Mouse (Mus musculus) kidney, adult 2 months (tissue): ENCODE data around the gene Vmn2r19.

Experiments
- CTCF ChIP-seq: fragments of 200-500 bp; conservative IDR thresholded peaks from 2 replicates; pipeline ENCODE4 v1.5.1; 2011; ENCODE audit warnings: low read depth, mild to moderate bottlenecking, control low read depth, low read length, moderate library complexity, mixed read lengths; ENCODE audit not compliant: insufficient read depth, insufficient read length
- POLR2A ChIP-seq: fragments of 200-500 bp; IDR thresholded peaks from one replicate; pipeline ENCODE4 v1.6.1; 2011; ENCODE audit warnings: low read depth, low read length, control low read depth

GRCm38 (mm10) chr6:123258946-123259345, 49.2 kb upstream of the Vmn2r19 start:
- TF ChIP-seq CTCF (no peak), POLR2A (no peak)
